Mouse (Mus musculus): ENCODE results near the gene Zan. TPM values are rescaled to one million over a fixed set of nuclear protein-coding genes. Genes with fewer than 3 reads are reported as not detected.

The Zan gene
- polyA plus RNA-seq, 1 experiment from 2014 or later, result 0.15 TPM

- Histone ChIP-seq H3K4me1 (replicated peaks; ENCODE audit: control insufficient read depth, insufficient read depth, low read length) (peaks cover 12% of the 10 kb centered on the region), H3K9me3 (ENCODE audit: control insufficient read depth, low read length) (no peaks in the 10 kb centered on the region), H3K36me3 (ENCODE audit: control insufficient read depth, insufficient read depth) (peaks cover 15% of the 10 kb centered on the region), H3K4me3 (replicated peaks; ENCODE audit: low read length) (no peak within 1 kb of the TSS), H3K27me3 (replicated peaks; ENCODE audit: control insufficient read depth, insufficient read depth, low read length) (no peaks in the 10 kb centered on the region), H3K4me2 (ENCODE audit: low read length) (no peak within 1 kb of the TSS), H3K27ac (ENCODE audit: low read length) (no peak within 1 kb of the TSS), H3K9ac (replicated peaks; ENCODE audit: low read depth, low read length) (no peak within 1 kb of the TSS)
- ATAC-seq, result no peak
- WGBS, result 67% methylated on average over 5 of the region's 5 CpGs
Measured at GRCm38 (mm10) chr5:137518436-137518835, 41.6 kb upstream of the Zan start, which contains the start of gene Gigyf1. Gene Gigyf1 (plus strand): TSS chr5:137518548.

DNA sequence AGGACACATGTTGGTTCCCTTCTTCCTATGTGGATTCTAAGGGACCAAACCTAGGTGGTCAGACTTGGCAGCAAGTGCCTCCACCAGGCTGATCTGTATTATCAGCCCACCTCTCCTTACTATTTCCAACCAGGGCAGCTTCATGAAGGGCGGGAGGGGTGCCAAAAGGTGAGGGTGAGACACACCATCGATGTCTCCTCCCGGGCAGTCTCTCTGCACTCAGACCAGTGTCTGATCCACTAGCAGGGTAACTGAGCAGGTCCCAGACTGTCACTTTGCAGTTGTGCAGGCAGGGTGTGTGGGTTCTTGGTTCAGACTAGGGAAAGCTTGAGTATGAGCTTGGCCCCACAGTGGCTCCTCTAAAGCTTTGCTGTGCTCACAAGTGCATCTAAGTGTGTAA, 37.9 kb upstream of the Zan start:
- whole genome bisulfite sequencing, result 94% methylated on average over 3 of the region's 3 CpGs
- Histone ChIP-seq H3K36me3 (ENCODE audit: control insufficient read depth, insufficient read depth) (peaks cover 2% of the 10 kb centered on the region; the same call in 1 of the 2 replicates), H3K9ac (replicated peaks; ENCODE audit: low read depth, low read length) (no peak overlapping the region), H3K4me3 (replicated peaks; ENCODE audit: low read length) (no peak overlapping the region), H3K4me2 (ENCODE audit: low read length) (no peak overlapping the region), H3K27me3 (replicated peaks; ENCODE audit: control insufficient read depth, insufficient read depth, low read length) (no peaks in the 10 kb centered on the region), H3K27ac (ENCODE audit: low read length) (no peak overlapping the region), H3K9me3 (ENCODE audit: control insufficient read depth, low read length) (no peaks in the 10 kb centered on the region), H3K4me1 (replicated peaks; ENCODE audit: control insufficient read depth, insufficient read depth, low read length) (peaks cover 38% of the 10 kb centered on the region)
- no peak for ATAC-seq

DNA sequence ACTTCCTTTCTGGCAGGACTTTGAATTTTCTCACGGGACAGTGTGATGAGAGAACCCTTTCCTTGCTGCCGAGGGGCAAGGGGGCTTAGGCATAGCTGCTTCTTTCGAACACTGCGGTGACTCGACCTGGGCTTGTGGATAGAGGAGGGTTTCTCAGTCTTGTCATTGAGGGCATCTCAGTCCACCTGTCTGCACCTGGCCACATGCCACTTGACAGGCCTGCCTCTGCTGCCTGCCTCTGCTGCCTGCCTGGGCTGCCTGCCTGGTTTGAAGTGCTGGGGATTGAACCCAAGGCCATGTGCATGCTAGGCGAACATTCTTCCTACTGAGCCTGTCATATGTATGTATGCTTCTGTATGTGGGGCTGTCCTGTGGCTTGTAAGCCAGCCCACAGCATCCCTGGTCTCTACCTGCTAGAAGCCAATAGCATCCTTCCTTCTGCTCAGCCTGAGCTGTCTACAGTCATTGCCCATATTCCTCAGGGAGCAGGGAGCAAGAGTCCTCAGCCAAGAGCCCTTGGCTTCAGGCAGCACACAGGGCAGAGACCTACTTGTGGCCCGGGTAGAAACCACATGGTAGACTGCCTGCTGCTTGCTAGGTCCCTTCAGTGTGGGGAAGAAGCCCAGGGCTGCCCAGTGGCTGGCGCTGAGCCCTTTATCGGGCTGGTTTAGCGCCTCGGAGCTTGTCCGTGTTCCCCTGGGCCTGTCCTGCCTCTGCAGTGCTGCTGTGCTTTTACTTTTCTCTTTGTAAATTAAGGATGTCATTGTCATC, 37.3 kb upstream of the Zan start:
- 78% methylated on average over 12 of the region's 12 CpGs for WGBS
- H3K9ac ChIP-seq (replicated peaks; ENCODE audit: low read depth, low read length), result no peak overlapping the region

DNA sequence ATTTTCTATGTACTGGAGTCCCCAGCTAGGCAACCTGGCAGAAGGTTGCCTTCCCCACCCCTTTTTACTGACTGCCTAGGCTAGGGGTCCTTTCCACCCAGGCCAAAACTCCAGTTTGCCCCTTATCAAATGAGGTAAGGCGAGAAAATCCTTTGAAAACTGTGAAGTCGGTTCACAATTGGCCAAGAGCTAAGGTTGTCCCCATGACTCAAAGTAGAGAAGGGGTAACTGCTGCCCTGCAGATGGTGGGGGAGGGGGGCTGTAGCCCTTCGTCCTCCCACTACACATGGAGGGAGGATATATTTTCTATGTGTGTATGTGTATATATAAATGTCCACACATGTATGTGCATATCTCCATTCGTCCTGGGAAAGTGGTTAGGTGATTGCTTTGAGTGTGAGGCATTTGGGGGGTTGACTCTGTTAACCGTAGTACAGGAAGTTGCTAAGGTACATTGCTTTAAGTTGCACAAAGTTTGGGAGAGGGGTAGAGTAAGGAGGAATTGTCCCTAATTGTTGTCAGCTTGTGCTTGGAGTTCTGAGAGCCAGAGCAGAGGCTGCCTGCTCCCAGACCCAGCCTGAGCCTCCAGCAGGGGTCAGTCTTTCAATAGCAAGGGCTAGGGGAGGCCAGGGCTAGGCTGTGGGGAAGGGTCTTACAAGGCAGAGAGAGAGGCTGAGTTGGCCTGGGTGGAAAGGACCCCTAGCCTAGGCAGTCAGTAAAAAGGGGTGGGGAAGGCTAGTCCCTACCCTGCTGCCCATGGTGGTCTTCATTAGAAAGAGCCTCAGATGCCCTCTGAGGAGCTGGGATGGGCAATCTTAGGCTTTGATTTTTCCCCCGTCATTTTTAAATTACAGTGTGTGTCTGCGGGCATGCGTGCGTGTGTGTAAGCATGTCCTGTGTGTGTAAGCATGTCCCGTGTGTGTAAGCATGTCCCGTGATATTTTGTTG, 36.3 kb upstream of the Zan start:
- ATAC-seq, result peak; percentile 45
- Histone ChIP-seq H3K36me3 (ENCODE audit: control insufficient read depth, insufficient read depth) (no peaks in the 10 kb centered on the region), H3K4me1 (replicated peaks; ENCODE audit: control insufficient read depth, insufficient read depth, low read length) (peaks cover 41% of the 10 kb centered on the region), H3K27ac (ENCODE audit: low read length) (no peak overlapping the region), H3K27me3 (replicated peaks; ENCODE audit: control insufficient read depth, insufficient read depth, low read length) (no peaks in the 10 kb centered on the region), H3K4me2 (ENCODE audit: low read length) (no peak overlapping the region), H3K9ac (replicated peaks; ENCODE audit: low read depth, low read length) (no peak overlapping the region), H3K4me3 (replicated peaks; ENCODE audit: low read length) (no peak overlapping the region), H3K9me3 (ENCODE audit: control insufficient read depth, low read length) (no peaks in the 10 kb centered on the region)
- WGBS, result 81% methylated on average over 11 of the region's 11 CpGs

More for the DNA sequence above, 37.3 kb upstream of the Zan start:
- Histone ChIP-seq H3K4me2 (ENCODE audit: low read length) (no peak overlapping the region), H3K4me1 (replicated peaks; ENCODE audit: control insufficient read depth, insufficient read depth, low read length) (peaks cover 41% of the 10 kb centered on the region), H3K9me3 (ENCODE audit: control insufficient read depth, low read length) (no peaks in the 10 kb centered on the region), H3K4me3 (replicated peaks; ENCODE audit: low read length) (no peak overlapping the region), H3K27me3 (replicated peaks; ENCODE audit: control insufficient read depth, insufficient read depth, low read length) (no peaks in the 10 kb centered on the region), H3K27ac (ENCODE audit: low read length) (no peak overlapping the region), H3K36me3 (ENCODE audit: control insufficient read depth, insufficient read depth) (0 out of 2 replicates have a peak, but pooled peaks cover 2% of the 10 kb centered on the region)
- ATAC-seq, result no peak

GRCm38 (mm10) chr5:137511706-137512105, 34.8 kb upstream of the Zan start:
- Histone ChIP-seq H3K4me3 (replicated peaks; ENCODE audit: low read length) (peak overlapping the region; percentile 57), H3K27me3 (replicated peaks; ENCODE audit: control insufficient read depth, insufficient read depth, low read length) (peaks cover 3% of the 10 kb centered on the region; the same call in 1 of the 2 replicates), H3K9me3 (ENCODE audit: control insufficient read depth, low read length) (no peaks in the 10 kb centered on the region), H3K4me2 (ENCODE audit: low read length) (peak overlapping the region; percentile 87), H3K9ac (replicated peaks; ENCODE audit: low read depth, low read length) (peak overlapping the region; percentile 78; the same call in 1 of the 2 replicates), H3K4me1 (replicated peaks; ENCODE audit: control insufficient read depth, insufficient read depth, low read length) (peaks cover 41% of the 10 kb centered on the region), H3K27ac (ENCODE audit: low read length) (no peak overlapping the region; the same call in 1 of the 2 replicates), H3K36me3 (ENCODE audit: control insufficient read depth, insufficient read depth) (no peaks in the 10 kb centered on the region)
- no peak for ATAC-seq
- 50% methylated on average over 3 of the region's 3 CpGs for WGBS

DNA sequence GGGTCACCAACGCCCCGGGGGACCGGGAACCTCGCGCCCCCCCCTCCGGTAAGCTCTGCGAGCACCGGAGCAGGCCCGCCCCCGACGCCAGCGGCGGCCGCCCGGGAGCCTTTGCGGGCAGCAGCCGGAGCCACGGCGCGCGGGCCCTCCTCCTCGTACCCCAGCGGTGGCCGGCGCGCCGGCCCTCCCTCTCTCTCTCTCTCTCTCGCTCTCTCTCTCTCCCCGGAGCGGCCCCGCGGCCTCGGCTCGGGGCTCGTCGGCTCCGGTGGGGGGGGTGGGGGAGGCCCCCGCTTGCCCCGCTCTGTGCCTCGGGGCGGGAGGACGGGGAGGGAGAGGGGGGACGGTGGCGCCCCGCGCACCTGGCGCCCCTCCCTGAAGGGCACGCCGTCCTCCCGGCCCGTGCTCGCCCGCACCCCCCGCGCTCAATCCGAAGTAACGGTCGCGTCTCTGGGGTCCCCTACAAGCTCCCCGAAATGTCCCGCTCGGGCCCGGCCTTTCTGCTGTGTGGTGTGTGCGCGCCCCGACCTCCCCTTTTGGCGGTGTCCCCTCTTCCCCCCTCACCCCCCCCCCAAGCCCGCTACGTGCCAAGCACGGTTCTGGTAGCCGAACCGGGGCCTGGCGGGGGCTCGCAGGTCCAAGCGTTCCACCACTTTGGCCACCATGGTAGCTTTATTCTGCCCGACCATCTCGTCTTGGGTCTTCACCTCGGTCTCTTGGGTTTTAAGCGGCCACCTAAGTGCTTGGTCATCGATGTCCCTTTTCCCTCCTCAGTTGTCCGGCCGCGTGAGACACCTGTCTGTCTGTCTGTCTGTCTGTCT, 33.9 kb upstream of the Zan start:
- Histone ChIP-seq H3K9ac (replicated peaks; ENCODE audit: low read depth, low read length) (peak overlapping the region; percentile 78), H3K4me1 (replicated peaks; ENCODE audit: control insufficient read depth, insufficient read depth, low read length) (peaks cover 41% of the 10 kb centered on the region), H3K27ac (ENCODE audit: low read length) (peak overlapping the region; percentile 85), H3K4me2 (ENCODE audit: low read length) (peak overlapping the region; percentile 87), H3K4me3 (replicated peaks; ENCODE audit: low read length) (peak overlapping the region; percentile 57), H3K9me3 (ENCODE audit: control insufficient read depth, low read length) (no peaks in the 10 kb centered on the region), H3K27me3 (replicated peaks; ENCODE audit: control insufficient read depth, insufficient read depth, low read length) (peaks cover 3% of the 10 kb centered on the region; the same call in 1 of the 2 replicates), H3K36me3 (ENCODE audit: control insufficient read depth, insufficient read depth) (no peaks in the 10 kb centered on the region)
- under 1% methylated on average over 34 of the region's 83 CpGs for WGBS
- peak; percentile 58 for ATAC-seq

DNA sequence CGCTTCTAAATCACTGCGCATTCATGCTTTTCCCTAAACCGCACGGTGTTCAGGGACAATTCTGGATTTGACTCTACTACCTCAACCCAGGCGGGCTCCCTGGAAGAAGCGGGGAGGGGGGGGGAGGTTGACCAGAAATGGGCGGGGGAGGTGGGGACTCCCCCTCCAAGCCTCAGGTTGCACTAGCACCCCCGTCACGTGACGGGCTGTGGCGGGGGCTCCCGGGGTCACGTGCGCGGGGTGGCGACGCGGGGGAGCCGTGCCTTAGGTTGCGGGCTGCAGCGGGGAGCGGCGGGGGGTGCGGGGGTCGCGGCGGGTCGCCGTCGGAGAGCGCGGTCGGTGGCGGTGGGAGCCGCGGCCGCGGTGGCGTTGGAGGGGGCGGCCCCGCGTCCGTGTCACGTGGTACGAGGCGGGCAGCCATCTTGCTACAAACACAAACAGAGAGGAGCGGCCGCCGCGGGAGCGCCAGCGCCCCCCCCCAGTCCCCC, 33.2 kb upstream of the Zan start:
- H3K4me1 ChIP-seq (replicated peaks; ENCODE audit: control insufficient read depth, insufficient read depth, low read length), result peaks cover 41% of the 10 kb centered on the region
- WGBS, result under 1% methylated on average over 26 of the region's 52 CpGs
- peak overlapping the region; percentile 78 for H3K9ac ChIP-seq (replicated peaks; ENCODE audit: low read depth, low read length)

DNA sequence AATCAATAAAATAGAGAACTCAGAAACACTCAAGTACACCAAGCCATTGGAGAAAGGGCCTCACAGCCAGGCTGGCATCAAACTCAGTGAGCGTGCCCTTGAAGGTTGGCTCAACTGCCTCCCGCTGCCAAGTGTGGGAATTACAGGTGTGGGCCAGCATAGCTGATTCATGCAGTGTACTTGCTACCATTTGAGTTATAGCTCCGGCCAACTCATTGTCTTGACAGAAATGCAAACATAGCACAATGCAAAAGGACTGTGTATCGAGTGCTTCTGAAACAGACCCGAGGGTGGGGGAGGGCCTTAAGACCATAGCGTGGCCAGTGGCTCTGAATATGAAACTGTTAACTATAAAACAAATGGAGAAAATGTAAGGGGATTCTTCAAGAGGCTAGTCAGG, 27.2 kb upstream of the Zan start:
- no peak overlapping the region for H3K9ac ChIP-seq (replicated peaks; ENCODE audit: low read depth, low read length)
- ATAC-seq, result no peak
- H3K36me3 ChIP-seq (ENCODE audit: control insufficient read depth, insufficient read depth), result no peaks in the 10 kb centered on the region
- H3K4me3 ChIP-seq (replicated peaks; ENCODE audit: low read length), result no peak overlapping the region
- WGBS, result 74% methylated on average over 6 of the region's 6 CpGs
- H3K4me1 ChIP-seq (replicated peaks; ENCODE audit: control insufficient read depth, insufficient read depth, low read length), result peaks cover 14% of the 10 kb centered on the region
- H3K27me3 ChIP-seq (replicated peaks; ENCODE audit: control insufficient read depth, insufficient read depth, low read length), result peaks cover 3% of the 10 kb centered on the region; the same call in 1 of the 2 replicates
- H3K4me2 ChIP-seq (ENCODE audit: low read length), result no peak overlapping the region
- no peaks in the 10 kb centered on the region for H3K9me3 ChIP-seq (ENCODE audit: control insufficient read depth, low read length)
- H3K27ac ChIP-seq (ENCODE audit: low read length), result no peak overlapping the region

More for the DNA sequence above, 33.2 kb upstream of the Zan start:
- Histone ChIP-seq H3K36me3 (ENCODE audit: control insufficient read depth, insufficient read depth) (no peaks in the 10 kb centered on the region), H3K4me2 (ENCODE audit: low read length) (peak overlapping the region; percentile 47), H3K27me3 (replicated peaks; ENCODE audit: control insufficient read depth, insufficient read depth, low read length) (peaks cover 3% of the 10 kb centered on the region; the same call in 1 of the 2 replicates), H3K9me3 (ENCODE audit: control insufficient read depth, low read length) (no peaks in the 10 kb centered on the region), H3K27ac (ENCODE audit: low read length) (peak overlapping the region; percentile 85), H3K4me3 (replicated peaks; ENCODE audit: low read length) (peak overlapping the region; percentile 57)
- ATAC-seq, result peak; percentile 74
